Mouse (Mus musculus): ENCODE results near the gene Mfsd4a.

Mfsd4a gene

DNA sequence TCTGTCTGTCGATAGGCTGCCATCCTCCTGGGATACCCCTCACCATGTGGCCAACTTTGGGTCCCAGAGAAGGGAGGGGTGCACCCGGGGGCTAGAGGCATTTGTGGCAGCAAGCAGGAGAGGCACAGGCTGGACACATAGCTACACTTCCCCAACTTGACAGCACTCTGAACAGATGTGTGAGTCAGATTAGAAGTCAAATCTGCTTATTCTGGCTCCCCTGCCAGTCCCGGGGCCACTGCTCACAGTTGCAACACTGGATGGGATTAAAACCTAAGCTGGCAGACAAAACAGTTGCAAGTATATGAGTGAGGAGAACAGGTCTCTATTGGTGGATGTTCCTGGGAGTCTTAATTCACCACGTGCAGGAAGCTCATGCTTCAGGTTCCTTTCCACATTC lies 31.9 kb upstream of the Mfsd4a start:
- no peak overlapping the region for H3K4me3 ChIP-seq (replicated peaks; ENCODE audit: low read length)
- TF ChIP-seq NANOG (IDR thresholded peaks at IDR 0.05; ENCODE audit: borderline replicate concordance, low read length) = no peak
- no peaks in the 10 kb centered on the region for H3K9me3 ChIP-seq (ENCODE audit: low read length)
- H3K4me1 ChIP-seq (replicated peaks; ENCODE audit: low read depth, low read length) = peaks cover 9% of the 10 kb centered on the region; the same call in 1 of the 2 replicates
- H3K27me3 ChIP-seq (ENCODE audit: insufficient read depth, low read length) = peaks cover 12% of the 10 kb centered on the region; the same call in 1 of the 2 replicates
- no peaks in the 10 kb centered on the region for H3K36me3 ChIP-seq (ENCODE audit: insufficient read depth, low read length)

DNA sequence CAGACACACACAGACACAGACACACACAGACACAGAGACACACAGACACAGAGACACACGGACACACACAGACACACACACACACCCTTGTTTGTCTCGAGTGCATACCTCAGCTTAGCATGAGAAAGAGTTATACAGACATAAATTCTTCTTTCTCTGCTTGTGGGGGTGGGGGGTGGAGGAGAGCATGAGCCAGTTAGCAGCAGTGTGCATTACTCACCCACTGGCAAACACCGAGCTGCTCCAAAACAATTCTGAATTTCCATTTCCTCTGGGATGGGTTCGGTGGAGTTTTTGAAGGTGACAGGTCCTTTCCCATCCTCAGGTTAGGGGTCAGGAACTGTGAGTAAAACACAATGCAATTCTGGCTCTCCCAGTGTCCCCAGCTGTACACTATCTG lies 31.2 kb upstream of the Mfsd4a start:
- Histone ChIP-seq H3K9me3 (ENCODE audit: low read length) (no peaks in the 10 kb centered on the region), H3K36me3 (ENCODE audit: insufficient read depth, low read length) (no peaks in the 10 kb centered on the region), H3K4me3 (replicated peaks; ENCODE audit: low read length) (no peak overlapping the region), H3K27me3 (ENCODE audit: insufficient read depth, low read length) (peaks cover 5% of the 10 kb centered on the region; the same call in 1 of the 2 replicates), H3K4me1 (replicated peaks; ENCODE audit: low read depth, low read length) (peaks cover 4% of the 10 kb centered on the region; the same call in 1 of the 2 replicates)
- TF ChIP-seq NANOG (IDR thresholded peaks at IDR 0.05; ENCODE audit: borderline replicate concordance, low read length) = no peak
- TF ChIP-seq POU5F1 (IDR thresholded peaks at IDR 0.05; ENCODE audit: borderline replicate concordance, low read length) = no peak
- no peak for TF ChIP-seq CTCF (conservative IDR thresholded peaks at IDR 0.05; ENCODE audit: low read length)

DNA sequence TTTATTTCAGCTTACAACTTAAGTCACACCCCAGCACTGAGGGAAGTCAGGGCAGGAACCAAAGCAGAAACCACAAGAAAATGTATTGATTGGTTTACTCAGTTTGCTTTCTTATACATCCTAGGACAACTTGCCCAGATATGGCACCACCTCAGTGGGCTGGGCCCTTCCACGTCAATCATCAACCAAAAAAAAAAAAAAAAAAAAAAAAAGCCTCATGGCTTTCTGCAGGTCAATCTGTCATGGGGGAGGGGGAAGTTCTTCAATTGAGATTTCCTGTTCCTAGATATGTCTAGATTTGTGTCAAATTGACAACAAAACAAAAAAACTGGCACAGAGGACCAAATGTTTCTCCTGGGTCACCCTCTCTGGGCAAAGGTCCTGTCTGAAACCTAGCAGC lies 30.2 kb upstream of the Mfsd4a start:
- H3K4me1 ChIP-seq (replicated peaks; ENCODE audit: low read depth, low read length) = no peaks in the 10 kb centered on the region; the same call in 1 of the 2 replicates
- TF ChIP-seq NANOG (IDR thresholded peaks at IDR 0.05; ENCODE audit: borderline replicate concordance, low read length) (no peak), POU5F1 (IDR thresholded peaks at IDR 0.05; ENCODE audit: borderline replicate concordance, low read length) (no peak), CTCF (conservative IDR thresholded peaks at IDR 0.05; ENCODE audit: low read length) (no peak)
- no peaks in the 10 kb centered on the region for H3K27me3 ChIP-seq (ENCODE audit: insufficient read depth, low read length)
- H3K4me3 ChIP-seq (replicated peaks; ENCODE audit: low read length) = no peak overlapping the region
- H3K36me3 ChIP-seq (ENCODE audit: insufficient read depth, low read length) = no peaks in the 10 kb centered on the region
- no peaks in the 10 kb centered on the region for H3K9me3 ChIP-seq (ENCODE audit: low read length)

DNA sequence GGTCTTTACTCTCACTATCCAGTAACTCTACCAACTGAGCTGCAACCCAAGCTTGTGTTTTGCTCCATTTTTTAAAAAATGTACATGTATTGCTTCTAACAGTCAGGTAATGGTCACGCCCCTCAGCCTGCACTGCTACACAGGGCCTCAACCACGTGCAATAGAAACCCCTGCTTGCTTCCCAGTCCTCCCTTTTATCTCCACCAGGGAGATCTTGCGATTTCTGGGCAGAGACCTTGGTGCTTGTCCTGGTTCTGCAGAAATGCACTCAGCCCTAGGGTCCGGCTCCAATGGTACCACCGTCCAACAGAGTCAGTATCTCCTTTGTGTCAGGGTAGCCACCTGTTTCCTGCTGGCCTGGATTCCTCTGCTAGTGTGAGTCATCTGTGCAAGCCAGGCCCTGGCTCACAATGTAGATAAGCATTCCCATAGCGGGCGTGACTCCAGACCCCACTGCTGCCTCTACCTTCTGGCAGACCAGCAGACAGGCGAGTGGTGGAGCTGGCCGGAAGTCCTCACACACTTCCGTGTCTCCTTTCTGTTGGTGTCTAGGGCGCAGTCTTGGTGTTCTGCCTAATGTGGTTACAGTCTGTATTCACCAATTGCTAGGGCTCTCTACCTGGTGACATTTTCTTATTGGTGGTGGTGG lies 27.6 kb upstream of the Mfsd4a start:
- no peak for TF ChIP-seq NANOG (IDR thresholded peaks at IDR 0.05; ENCODE audit: borderline replicate concordance, low read length)
- no peak for TF ChIP-seq POU5F1 (IDR thresholded peaks at IDR 0.05; ENCODE audit: borderline replicate concordance, low read length)
- no peak for TF ChIP-seq CTCF (conservative IDR thresholded peaks at IDR 0.05; ENCODE audit: low read length)
- Histone ChIP-seq H3K27me3 (ENCODE audit: insufficient read depth, low read length) (no peaks in the 10 kb centered on the region), H3K36me3 (ENCODE audit: insufficient read depth, low read length) (no peaks in the 10 kb centered on the region), H3K4me3 (replicated peaks; ENCODE audit: low read length) (no peak overlapping the region), H3K9me3 (ENCODE audit: low read length) (no peaks in the 10 kb centered on the region), H3K4me1 (replicated peaks; ENCODE audit: low read depth, low read length) (peaks cover under 1% of the 10 kb centered on the region; the same call in 1 of the 2 replicates)

DNA sequence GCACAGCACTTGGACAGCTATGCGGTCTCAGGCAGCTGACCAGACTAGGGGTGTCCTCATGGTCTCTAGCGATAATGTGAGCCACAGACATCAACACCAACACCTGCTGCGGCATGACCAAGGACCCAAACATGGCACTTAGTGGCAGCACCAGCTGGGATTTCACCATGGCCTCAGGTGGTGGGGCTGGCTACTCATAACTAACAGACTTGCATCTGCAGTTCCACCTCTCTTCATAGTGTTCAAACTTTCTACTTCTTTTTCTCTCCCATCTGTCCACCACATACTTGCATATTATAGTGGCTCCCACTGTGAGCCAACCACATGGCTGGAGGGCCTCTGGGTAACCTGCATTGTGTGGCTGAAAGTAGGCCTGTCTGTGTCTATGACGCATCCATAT lies 25.4 kb upstream of the Mfsd4a start:
- TF ChIP-seq NANOG (IDR thresholded peaks at IDR 0.05; ENCODE audit: borderline replicate concordance, low read length) (no peak), CTCF (conservative IDR thresholded peaks at IDR 0.05; ENCODE audit: low read length) (no peak), POU5F1 (IDR thresholded peaks at IDR 0.05; ENCODE audit: borderline replicate concordance, low read length) (no peak)
- no peak overlapping the region for H3K4me3 ChIP-seq (replicated peaks; ENCODE audit: low read length)

DNA sequence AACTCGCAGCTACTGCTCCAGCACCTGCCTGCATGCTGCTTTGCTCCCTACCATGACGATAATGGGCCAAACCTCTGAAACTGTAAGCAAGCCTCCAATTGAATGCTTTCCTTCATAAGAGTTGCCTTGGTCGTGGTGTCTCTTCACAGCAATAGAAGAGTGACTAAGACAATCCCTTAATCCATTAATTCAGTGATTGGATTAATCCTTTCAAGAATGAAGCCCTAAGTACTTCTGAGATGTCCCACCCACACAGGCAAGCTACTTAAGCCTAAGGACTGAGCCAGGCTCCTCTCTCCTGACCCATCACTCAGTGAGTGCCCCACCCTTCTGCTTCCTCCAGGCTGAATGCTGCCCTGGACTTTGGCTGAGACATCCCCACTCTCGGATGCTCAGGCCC lies 22.4 kb upstream of the Mfsd4a start:
- Histone ChIP-seq H3K27me3 (ENCODE audit: insufficient read depth, low read length) (no peaks in the 10 kb centered on the region), H3K9me3 (ENCODE audit: low read length) (no peaks in the 10 kb centered on the region), H3K36me3 (ENCODE audit: insufficient read depth, low read length) (no peaks in the 10 kb centered on the region), H3K4me1 (replicated peaks; ENCODE audit: low read depth, low read length) (peaks cover 9% of the 10 kb centered on the region), H3K4me3 (replicated peaks; ENCODE audit: low read length) (no peak overlapping the region)
- no peak for TF ChIP-seq POU5F1 (IDR thresholded peaks at IDR 0.05; ENCODE audit: borderline replicate concordance, low read length)
- no peak for TF ChIP-seq NANOG (IDR thresholded peaks at IDR 0.05; ENCODE audit: borderline replicate concordance, low read length)
- TF ChIP-seq CTCF (conservative IDR thresholded peaks at IDR 0.05; ENCODE audit: low read length) = no peak

More for the DNA sequence above, 25.4 kb upstream of the Mfsd4a start:
- no peaks in the 10 kb centered on the region for H3K9me3 ChIP-seq (ENCODE audit: low read length)
- H3K36me3 ChIP-seq (ENCODE audit: insufficient read depth, low read length) = no peaks in the 10 kb centered on the region
- peaks cover 9% of the 10 kb centered on the region for H3K4me1 ChIP-seq (replicated peaks; ENCODE audit: low read depth, low read length)
- H3K27me3 ChIP-seq (ENCODE audit: insufficient read depth, low read length) = no peaks in the 10 kb centered on the region

DNA sequence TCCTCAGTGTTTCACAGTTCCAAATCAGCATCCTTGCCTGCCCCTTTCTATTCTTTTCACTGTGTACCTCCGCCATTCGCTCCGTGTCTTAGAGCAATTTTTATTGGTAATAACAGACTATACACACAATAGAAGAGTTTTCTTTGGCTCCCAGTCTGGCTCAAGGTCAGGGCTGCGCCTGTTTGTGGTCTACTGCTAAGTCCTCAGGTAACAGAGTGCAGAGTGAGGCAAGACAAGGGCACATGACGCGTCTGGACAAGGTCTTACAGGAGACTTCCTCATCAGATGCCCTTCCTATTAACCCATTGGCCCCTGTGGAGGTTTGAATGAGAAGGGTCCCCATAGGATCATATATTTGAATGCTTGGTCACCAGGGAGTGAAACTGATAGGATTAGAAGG lies 21.9 kb upstream of the Mfsd4a start:
- TF ChIP-seq NANOG (IDR thresholded peaks at IDR 0.05; ENCODE audit: borderline replicate concordance, low read length) (no peak), POU5F1 (IDR thresholded peaks at IDR 0.05; ENCODE audit: borderline replicate concordance, low read length) (no peak), CTCF (conservative IDR thresholded peaks at IDR 0.05; ENCODE audit: low read length) (no peak)

DNA sequence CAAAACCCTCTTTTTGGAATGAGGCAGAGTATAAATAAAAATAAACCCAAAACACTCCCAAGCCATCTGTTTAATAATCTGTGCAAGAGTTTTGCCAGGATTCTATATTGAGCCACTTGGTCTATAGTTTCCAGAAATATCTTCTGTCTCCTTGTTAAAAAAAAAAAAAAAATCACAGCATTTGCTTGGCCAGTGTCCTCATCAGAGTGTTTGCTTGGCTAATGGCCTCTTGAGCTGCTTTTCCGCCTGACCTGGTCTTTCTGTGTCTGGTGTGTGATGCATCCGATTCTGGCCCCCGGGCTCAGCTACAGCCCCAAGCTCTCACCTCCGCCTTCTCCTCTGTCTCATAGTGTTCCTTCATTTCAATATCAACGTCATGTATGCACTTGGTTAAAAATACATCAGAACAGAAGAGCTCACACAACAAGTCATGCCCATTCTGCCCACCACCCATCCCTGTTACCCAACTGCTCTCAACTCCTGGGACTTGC lies 20.4 kb upstream of the Mfsd4a start:
- no peak for TF ChIP-seq CTCF (conservative IDR thresholded peaks at IDR 0.05; ENCODE audit: low read length)
- TF ChIP-seq POU5F1 (IDR thresholded peaks at IDR 0.05; ENCODE audit: borderline replicate concordance, low read length) = no peak
- TF ChIP-seq NANOG (IDR thresholded peaks at IDR 0.05; ENCODE audit: borderline replicate concordance, low read length) = no peak
- Histone ChIP-seq H3K4me1 (replicated peaks; ENCODE audit: low read depth, low read length) (peaks cover 9% of the 10 kb centered on the region), H3K36me3 (ENCODE audit: insufficient read depth, low read length) (no peaks in the 10 kb centered on the region), H3K9me3 (ENCODE audit: low read length) (peaks cover 3% of the 10 kb centered on the region; the same call in 1 of the 2 replicates), H3K27me3 (ENCODE audit: insufficient read depth, low read length) (no peaks in the 10 kb centered on the region), H3K4me3 (replicated peaks; ENCODE audit: low read length) (no peak overlapping the region)

More for the DNA sequence above, 21.9 kb upstream of the Mfsd4a start:
- Histone ChIP-seq H3K4me1 (replicated peaks; ENCODE audit: low read depth, low read length) (peaks cover 9% of the 10 kb centered on the region), H3K4me3 (replicated peaks; ENCODE audit: low read length) (no peak overlapping the region), H3K36me3 (ENCODE audit: insufficient read depth, low read length) (no peaks in the 10 kb centered on the region), H3K9me3 (ENCODE audit: low read length) (no peaks in the 10 kb centered on the region), H3K27me3 (ENCODE audit: insufficient read depth, low read length) (no peaks in the 10 kb centered on the region)

Measured in E14TG2a.4 (cell line).